Mouse (Mus musculus): ENCODE measurements around the gene Txnip. TPM values are rescaled to one million over a fixed set of nuclear protein-coding genes. Genes with fewer than 3 reads are reported as not detected.
"Not testable (repeated sequence)": the region's sequence is repeated elsewhere in the genome, so short reads cannot be mapped to it uniquely, and the experiment has no call there.

Gene Txnip
- polyA plus RNA-seq, 2 experiments from 2014 or later = 376 to 396 TPM

GRCm38 (mm10) chr3:96594851-96595250 lies 37.1 kb downstream of the Txnip start:
- no peak for ATAC-seq

- no peak for ATAC-seq
These were observed 37.9 kb downstream of the Txnip start for GRCm38 (mm10) chr3:96595661-96596060.

GRCm38 (mm10) chr3:96596228-96596707 lies 38.5 kb downstream of the Txnip start, which contains the start of gene Ankrd34a:
Gene Ankrd34a, plus strand, starts transcription at chr3:96596636.
- ATAC-seq = no peak

- no peak for ATAC-seq
These were observed 39.1 kb downstream of the Txnip start for GRCm38 (mm10) chr3:96596855-96597254.

- no peak for ATAC-seq
These were observed 39.7 kb downstream of the Txnip start for GRCm38 (mm10) chr3:96597435-96597891.

- no peak for ATAC-seq
These were observed 40.7 kb downstream of the Txnip start for GRCm38 (mm10) chr3:96598156-96599068.

- no peak for ATAC-seq
These were observed 41.3 kb downstream of the Txnip start for GRCm38 (mm10) chr3:96599069-96599393.

GRCm38 (mm10) chr3:96599411-96599810 lies 41.7 kb downstream of the Txnip start:
- ATAC-seq = no peak

GRCm38 (mm10) chr3:96600639-96601250 lies 43.0 kb downstream of the Txnip start, which contains the start of gene Lix1l:
Gene Lix1l, plus strand, starts transcription at chr3:96601149.
- ATAC-seq = peak; percentile 96

GRCm38 (mm10) chr3:96601251-96601787 lies 43.6 kb downstream of the Txnip start:
- no peak for ATAC-seq

GRCm38 (mm10) chr3:96601941-96602703 lies 44.4 kb downstream of the Txnip start:
- no peak for ATAC-seq

- ATAC-seq = no peak
These were observed 44.9 kb downstream of the Txnip start for GRCm38 (mm10) chr3:96602704-96603084.

- ATAC-seq = no peak
These were observed 45.6 kb downstream of the Txnip start for GRCm38 (mm10) chr3:96603311-96603710.

- ATAC-seq = not testable (repeated sequence)
These were observed 48.2 kb downstream of the Txnip start for GRCm38 (mm10) chr3:96606007-96606406.

GRCm38 (mm10) chr3:96606618-96607017 lies 48.9 kb downstream of the Txnip start:
- no peak for ATAC-seq

Other genes with a start within 250 kb of the Txnip start
- not detected for gene BC107364, start 105.7 kb upstream of the Txnip start, polyA plus RNA-seq (2017; shearing (Covaris generic))
- under 1 TPM in 1 of 2 experiments, not detected in 1; 0.22 TPM for gene Hfe2, start 32.8 kb upstream of the Txnip start, polyA plus RNA-seq (2017; shearing (Covaris generic))
- 1 to 10 TPM; 1.5 to 2.0 TPM for gene Gm16253, start 19.0 kb downstream of the Txnip start, polyA plus RNA-seq (2017; shearing (Covaris generic))
- gene Polr3gl, start 36.2 kb downstream of the Txnip start, polyA plus RNA-seq (2017; shearing (Covaris generic)) = 10 to 100 TPM; 40.6 to 51.4 TPM
- not detected for gene Ankrd34a, start 38.7 kb downstream of the Txnip start, polyA plus RNA-seq (2017; shearing (Covaris generic))
- under 1 TPM; 0.41 to 0.77 TPM for gene Lix1l, start 43.2 kb downstream of the Txnip start, polyA plus RNA-seq (2017; shearing (Covaris generic))
- gene Rbm8a, start 72.0 kb downstream of the Txnip start, polyA plus RNA-seq (2017; shearing (Covaris generic)) = 100 to 1,000 TPM; 102 to 135 TPM
- gene Pex11b, start 77.4 kb downstream of the Txnip start, polyA plus RNA-seq (2017; shearing (Covaris generic)) = 10 to 100 TPM; 56.4 to 70.5 TPM
- gene Gm42957, start 77.5 kb downstream of the Txnip start, polyA plus RNA-seq (2017; shearing (Covaris generic)) = under 1 TPM in 1 of 2 experiments, not detected in 1; 0.11 TPM
- gene Itga10, start 87.6 kb downstream of the Txnip start, polyA plus RNA-seq (2017; shearing (Covaris generic)) = under 1 TPM; 0.19 to 0.42 TPM
- not detected for gene Ankrd35, start 112.2 kb downstream of the Txnip start, polyA plus RNA-seq (2017; shearing (Covaris generic))
- gene Pias3, start 138.4 kb downstream of the Txnip start, polyA plus RNA-seq (2017; shearing (Covaris generic)) = 10 to 100 TPM; 41.9 to 83.2 TPM
- 1 to 10 TPM in 1 of 2 experiments, under 1 TPM in 1; 0.87 to 1.9 TPM for gene Nudt17, start 150.6 kb downstream of the Txnip start, polyA plus RNA-seq (2017; shearing (Covaris generic))
- gene Polr3c, start 169.7 kb downstream of the Txnip start, polyA plus RNA-seq (2017; shearing (Covaris generic)) = 10 to 100 TPM; 59.7 to 80.3 TPM
- gene Rnf115, start 169.7 kb downstream of the Txnip start, polyA plus RNA-seq (2017; shearing (Covaris generic)) = 10 to 100 TPM; 42.2 to 45.5 TPM